Mouse (Mus musculus) hindbrain, embryonic 12.5 days (tissue): Measurements from ENCODE around the gene Slc22a20. TPM values are rescaled to one million over a fixed set of nuclear protein-coding genes. Genes with fewer than 3 reads are reported as not detected.
A peak's percentile ranks its signal among the peaks of the same experiment; 100 is the strongest.

Experiments used
- ATAC-seq: fragments of 200-750 bp; cut with Nextera tagmentation; 2 replicates; pipeline ENCODE4 v1.8.0; 2017; ENCODE audit warnings: moderate TSS enrichment; ENCODE audit not compliant: low FRiP score
- H3K27ac ChIP-seq: fragments of 300-500 bp; sonication (generic); 2 replicates; pipeline ENCODE4 v1.5.1; 2016; ENCODE audit warnings: mild to moderate bottlenecking
- H3K27me3 ChIP-seq: fragments of 300-500 bp; sonication (generic); 2 replicates; pipeline ENCODE4 v1.6.1; 2016; ENCODE audit warnings: mild to moderate bottlenecking
- H3K36me3 ChIP-seq: fragments of 300-500 bp; sonication (generic); 2 replicates; pipeline ENCODE4 v1.6.1; 2016; ENCODE audit warnings: mild to moderate bottlenecking
- H3K4me1 ChIP-seq: fragments of 300-500 bp; sonication (generic); 2 replicates; pipeline ENCODE4 v1.6.1; 2016
- H3K4me2 ChIP-seq: fragments of 300-500 bp; sonication (generic); replicated peaks from 2 replicates; pipeline ENCODE4 v1.6.1; 2016; ENCODE audit warnings: mild to moderate bottlenecking
- H3K4me3 ChIP-seq: fragments of 300-500 bp; sonication (generic); 2 replicates; pipeline ENCODE4 v1.5.1; 2016; ENCODE audit warnings: mild to moderate bottlenecking
- H3K9ac ChIP-seq: fragments of 300-500 bp; sonication (generic); 2 replicates; pipeline ENCODE4 v1.6.1; 2016; ENCODE audit warnings: mild to moderate bottlenecking, moderate library complexity
- H3K9me3 ChIP-seq: fragments of 300-500 bp; sonication (generic); replicated peaks from 2 replicates; pipeline ENCODE4 v1.6.1; 2016; ENCODE audit warnings: mild to moderate bottlenecking
- WGBS: fragments of 180-500 bp; shearing (Covaris S2); methylation state at CpG from one replicate; pipeline ENCODE4 v1.1.7; 2016; 5-methylcytosine and 5-hydroxymethylcytosine counted together
- polyA plus RNA-seq: library from polyadenylated mRNA; unstranded; fragments of >200 nt; fragmentation: Nextera tagmentation; extraction: Ambion mirVana; gene quantifications from 2 replicates; pipeline ENCODE4 v1.2.1, GENCODE M21; 2016

Gene Slc22a20
- polyA plus RNA-seq, 1 experiment from 2014 or later: not detected

DNA sequence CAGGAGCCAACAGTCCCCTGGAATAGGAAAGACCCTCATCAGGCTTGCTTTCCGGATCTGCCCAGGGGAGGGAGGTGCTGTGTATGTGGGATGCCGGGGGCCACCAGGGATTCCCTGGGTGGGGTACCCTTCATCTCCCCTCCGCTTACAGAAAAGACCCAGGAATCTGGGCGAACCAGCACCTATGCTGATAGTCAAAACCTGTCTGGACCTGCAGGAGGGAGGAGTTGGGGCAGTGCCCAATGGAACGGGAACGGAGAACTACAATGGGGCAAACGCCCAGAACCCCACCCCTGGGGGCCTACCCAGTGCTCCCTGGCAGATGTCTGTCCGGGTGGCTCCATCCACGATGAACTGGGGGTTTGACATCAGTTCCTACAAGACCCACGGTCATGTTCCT lies 27.7 kb upstream of the Slc22a20 start:
- Histone ChIP-seq H3K36me3 (no peaks in the 10 kb centered on the region), H3K27ac (no peak overlapping the region), H3K4me3 (no peak overlapping the region), H3K9ac (no peak overlapping the region), H3K9me3 (no peaks in the 10 kb centered on the region), H3K4me1 (peaks cover 13% of the 10 kb centered on the region), H3K27me3 (peaks cover 36% of the 10 kb centered on the region), H3K4me2 (no peak overlapping the region)
- no peak for ATAC-seq
- 92% methylated on average over 10 of the region's 10 CpGs for WGBS

- Histone ChIP-seq H3K27ac (no peak overlapping the region), H3K4me1 (no peaks in the 10 kb centered on the region), H3K4me3 (no peak overlapping the region), H3K9me3 (no peaks in the 10 kb centered on the region), H3K9ac (no peak overlapping the region), H3K36me3 (no peaks in the 10 kb centered on the region), H3K4me2 (no peak overlapping the region), H3K27me3 (peaks cover 7% of the 10 kb centered on the region; the same call in 1 of the 2 replicates)
- no peak for ATAC-seq
- 70% methylated on average over 8 of the region's 8 CpGs for WGBS
These were observed 23.2 kb upstream of the Slc22a20 start for GRCm38 (mm10) chr19:6009137-6009536.

DNA sequence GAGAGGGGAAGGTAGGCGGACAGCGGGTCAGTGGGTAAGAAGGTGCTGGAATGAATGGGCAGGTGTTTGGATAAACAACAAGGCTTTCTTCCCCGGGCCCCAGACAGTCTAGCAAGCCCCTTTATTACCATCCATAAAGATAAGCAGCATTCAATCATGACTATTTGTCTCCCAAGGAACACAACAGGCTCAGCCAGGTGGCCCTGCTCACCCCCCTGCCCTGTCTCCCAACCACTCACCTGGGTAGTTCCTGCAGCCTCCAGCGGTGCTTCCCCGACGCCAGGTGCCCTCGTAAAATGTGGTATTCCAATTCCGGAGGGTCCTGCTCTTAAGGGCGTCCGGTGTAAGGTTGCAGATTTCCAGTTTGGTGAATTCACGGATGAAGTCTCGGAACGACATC lies 21.1 kb upstream of the Slc22a20 start:
- WGBS: 86% methylated on average over 13 of the region's 13 CpGs
- Histone ChIP-seq H3K9ac (no peak overlapping the region), H3K4me2 (no peak overlapping the region), H3K4me3 (no peak overlapping the region), H3K27ac (no peak overlapping the region), H3K27me3 (no peaks in the 10 kb centered on the region), H3K4me1 (no peaks in the 10 kb centered on the region), H3K36me3 (no peaks in the 10 kb centered on the region), H3K9me3 (no peaks in the 10 kb centered on the region)
- ATAC-seq: no peak

- no peaks in the 10 kb centered on the region for H3K27me3 ChIP-seq
- H3K9me3 ChIP-seq: no peaks in the 10 kb centered on the region
- H3K4me3 ChIP-seq: no peak overlapping the region
- no peak for ATAC-seq
- no peak overlapping the region for H3K4me2 ChIP-seq
- no peaks in the 10 kb centered on the region for H3K36me3 ChIP-seq
- no peaks in the 10 kb centered on the region for H3K4me1 ChIP-seq
- no peak overlapping the region for H3K9ac ChIP-seq
- 62% methylated on average over 11 of the region's 11 CpGs for WGBS
- H3K27ac ChIP-seq: no peak overlapping the region
These were observed 19.6 kb upstream of the Slc22a20 start for GRCm38 (mm10) chr19:6005541-6005940.

- no peaks in the 10 kb centered on the region for H3K27me3 ChIP-seq
- no peaks in the 10 kb centered on the region for H3K4me1 ChIP-seq
- no peak overlapping the region for H3K27ac ChIP-seq
- H3K9ac ChIP-seq: no peak overlapping the region
- no peaks in the 10 kb centered on the region for H3K9me3 ChIP-seq
- WGBS: 72% methylated on average over 5 of the region's 5 CpGs
- no peak for ATAC-seq
- H3K4me3 ChIP-seq: no peak overlapping the region
- H3K4me2 ChIP-seq: no peak overlapping the region
- H3K36me3 ChIP-seq: no peaks in the 10 kb centered on the region
These were observed 14.0 kb upstream of the Slc22a20 start for GRCm38 (mm10) chr19:5999969-6000368.

DNA sequence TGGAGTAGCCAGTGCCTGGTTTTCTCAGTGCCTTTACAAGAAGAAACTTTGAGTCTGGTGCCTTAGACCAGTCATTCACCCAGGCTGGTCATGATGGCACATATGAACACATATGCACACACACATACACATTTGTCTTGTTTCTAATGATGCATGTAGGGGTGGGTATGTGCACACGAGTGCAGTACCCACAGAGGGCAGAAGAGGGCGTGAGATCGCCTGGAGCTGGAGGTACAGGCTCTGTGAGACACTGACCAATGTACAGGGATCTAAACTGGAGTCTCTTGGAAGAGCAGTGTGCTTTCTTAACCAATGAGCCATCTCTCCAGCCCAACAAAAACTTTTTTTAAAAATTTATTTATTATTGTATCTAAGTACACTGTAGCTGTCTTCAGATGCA lies 12.2 kb upstream of the Slc22a20 start:
- Histone ChIP-seq H3K4me3 (no peak overlapping the region), H3K4me2 (no peak overlapping the region), H3K27me3 (no peaks in the 10 kb centered on the region), H3K36me3 (no peaks in the 10 kb centered on the region), H3K9ac (no peak overlapping the region), H3K4me1 (no peaks in the 10 kb centered on the region), H3K9me3 (no peaks in the 10 kb centered on the region), H3K27ac (no peak overlapping the region)
- ATAC-seq: no peak
- WGBS: 76% methylated on average over 3 of the region's 3 CpGs

DNA sequence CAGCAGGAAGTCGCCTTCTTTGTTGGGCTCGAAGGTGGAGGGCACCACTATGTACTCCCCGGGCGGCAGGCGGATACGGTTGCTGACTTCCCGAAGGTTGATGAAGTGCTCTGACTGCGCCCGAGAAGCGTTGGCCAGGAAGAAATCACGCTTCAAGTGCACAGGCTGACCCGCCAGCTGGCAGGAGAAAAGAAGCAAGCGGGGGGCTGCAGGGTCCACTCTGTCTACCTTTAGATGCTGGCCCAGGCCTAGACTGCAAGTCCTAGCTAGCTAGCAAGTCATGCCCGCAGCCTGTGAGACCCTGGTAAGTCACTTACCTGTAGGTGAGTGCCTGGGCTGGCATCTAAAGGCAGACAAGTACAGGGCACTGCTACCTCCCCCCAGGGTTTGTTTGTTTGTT lies 8.8 kb upstream of the Slc22a20 start:
- Histone ChIP-seq H3K27ac (no peak overlapping the region), H3K9ac (no peak overlapping the region), H3K9me3 (no peaks in the 10 kb centered on the region), H3K4me3 (no peak overlapping the region), H3K27me3 (no peaks in the 10 kb centered on the region), H3K4me1 (no peaks in the 10 kb centered on the region), H3K36me3 (no peaks in the 10 kb centered on the region), H3K4me2 (no peak overlapping the region)
- ATAC-seq: no peak
- WGBS: 79% methylated on average over 14 of the region's 14 CpGs

DNA sequence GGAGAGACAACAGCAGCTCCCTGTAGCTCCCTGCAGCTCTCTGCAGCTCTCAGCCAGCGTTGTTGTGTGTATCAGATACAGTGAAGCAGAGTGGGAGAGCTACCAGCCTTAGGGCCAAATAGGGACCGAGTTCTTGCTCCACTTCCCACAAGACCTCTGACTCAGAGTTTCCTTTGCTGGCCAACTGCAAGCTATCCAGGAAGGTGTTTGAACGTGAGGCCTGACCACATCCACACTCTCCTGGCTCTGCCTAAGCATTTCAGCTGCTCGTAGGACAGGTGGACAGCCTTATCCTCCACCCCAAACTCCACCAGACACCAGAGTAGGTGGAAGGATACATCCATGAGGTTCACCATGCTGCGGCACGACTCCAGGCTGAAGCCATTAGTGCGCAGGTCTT lies 6.1 kb upstream of the Slc22a20 start:
- Histone ChIP-seq H3K27me3 (no peaks in the 10 kb centered on the region), H3K4me2 (no peak overlapping the region), H3K4me3 (no peak overlapping the region), H3K9ac (no peak overlapping the region), H3K27ac (no peak overlapping the region), H3K9me3 (no peaks in the 10 kb centered on the region), H3K4me1 (peaks cover 10% of the 10 kb centered on the region), H3K36me3 (no peaks in the 10 kb centered on the region)
- no peak for ATAC-seq
- WGBS: 88% methylated on average over 7 of the region's 7 CpGs

- H3K4me1 ChIP-seq: peaks cover 10% of the 10 kb centered on the region
- no peak overlapping the region for H3K4me2 ChIP-seq
- 91% methylated on average over 7 of the region's 7 CpGs for WGBS
- no peak overlapping the region for H3K4me3 ChIP-seq
- H3K27ac ChIP-seq: no peak overlapping the region
- ATAC-seq: no peak
- H3K9me3 ChIP-seq: no peaks in the 10 kb centered on the region
- no peaks in the 10 kb centered on the region for H3K27me3 ChIP-seq
- H3K9ac ChIP-seq: 0 out of 2 replicates have a peak overlapping the region, but pooled peaks have one; percentile 6
- H3K36me3 ChIP-seq: no peaks in the 10 kb centered on the region
These were observed 5.5 kb upstream of the Slc22a20 start for GRCm38 (mm10) chr19:5991467-5991866.

GRCm38 (mm10) chr19:5990921-5991320 lies 5.0 kb upstream of the Slc22a20 start:
- Histone ChIP-seq H3K9ac (0 out of 2 replicates have a peak overlapping the region, but pooled peaks have one; percentile 6), H3K9me3 (no peaks in the 10 kb centered on the region), H3K27me3 (no peaks in the 10 kb centered on the region), H3K36me3 (no peaks in the 10 kb centered on the region), H3K4me2 (no peak overlapping the region), H3K27ac (no peak overlapping the region), H3K4me1 (peaks cover 10% of the 10 kb centered on the region), H3K4me3 (no peak overlapping the region)
- WGBS: 58% methylated on average over 1 of the region's 1 CpGs
- no peak for ATAC-seq

GRCm38 (mm10) chr19:5990033-5990432 lies 4.1 kb upstream of the Slc22a20 start:
- H3K9me3 ChIP-seq: no peaks in the 10 kb centered on the region
- no peak overlapping the region for H3K4me3 ChIP-seq
- 93% methylated on average over 12 of the region's 12 CpGs for WGBS
- H3K27ac ChIP-seq: no peak overlapping the region
- peaks cover 10% of the 10 kb centered on the region for H3K4me1 ChIP-seq
- H3K27me3 ChIP-seq: no peaks in the 10 kb centered on the region
- H3K9ac ChIP-seq: no peak overlapping the region
- ATAC-seq: no peak
- H3K4me2 ChIP-seq: no peak overlapping the region
- H3K36me3 ChIP-seq: no peaks in the 10 kb centered on the region

GRCm38 (mm10) chr19:5989585-5989984 lies 3.6 kb upstream of the Slc22a20 start:
- Histone ChIP-seq H3K27me3 (no peaks in the 10 kb centered on the region), H3K9me3 (no peaks in the 10 kb centered on the region), H3K4me1 (peaks cover 10% of the 10 kb centered on the region), H3K4me3 (0 out of 2 replicates have a peak overlapping the region, but pooled peaks have one; percentile 12), H3K27ac (peak overlapping the region; percentile 25; the same call in 1 of the 2 replicates), H3K9ac (no peak overlapping the region), H3K36me3 (no peaks in the 10 kb centered on the region), H3K4me2 (peak overlapping the region; percentile 40; the same call in 1 of the 2 replicates)
- no peak for ATAC-seq
- WGBS: 78% methylated on average over 6 of the region's 6 CpGs

DNA sequence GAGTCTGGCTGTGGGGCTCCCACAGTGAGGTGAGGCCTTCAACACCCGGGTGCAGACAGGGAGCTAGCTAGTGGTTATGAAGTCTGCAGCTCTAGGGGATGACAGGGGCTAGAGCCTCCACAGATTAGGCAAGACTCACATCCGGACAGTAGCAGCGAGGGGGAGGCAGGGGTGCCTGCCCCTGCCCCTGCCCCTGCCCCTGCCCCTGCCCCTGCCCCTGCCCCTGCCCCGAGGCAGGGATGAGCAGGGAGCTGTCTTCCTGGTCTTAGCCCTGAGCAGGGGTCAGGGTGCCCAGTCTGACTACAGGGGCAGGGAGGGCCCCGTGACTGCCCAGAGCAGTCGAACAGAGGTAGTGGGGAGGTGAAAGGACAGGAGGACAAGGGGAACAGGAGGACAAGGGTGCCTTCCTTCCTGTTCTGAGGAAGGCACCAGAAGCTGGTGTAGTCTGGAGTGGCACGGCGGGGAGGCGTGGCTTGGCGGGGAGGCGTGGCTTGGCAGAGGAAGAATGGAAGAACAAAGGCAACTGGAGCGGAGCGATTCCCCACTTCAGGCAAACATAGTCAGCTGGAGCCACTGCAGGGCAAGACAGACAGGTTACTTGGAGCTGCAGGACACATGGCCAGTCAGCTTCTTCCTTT lies 3.0 kb upstream of the Slc22a20 start:
- no peaks in the 10 kb centered on the region for H3K36me3 ChIP-seq
- H3K9ac ChIP-seq: peak overlapping the region; percentile 53
- no peaks in the 10 kb centered on the region for H3K9me3 ChIP-seq
- H3K27me3 ChIP-seq: no peaks in the 10 kb centered on the region
- H3K27ac ChIP-seq: peak overlapping the region; percentile 25; the same call in 1 of the 2 replicates
- 12% methylated on average over 10 of the region's 13 CpGs for WGBS
- ATAC-seq: peak; percentile 86
- H3K4me3 ChIP-seq: peak overlapping the region; percentile 12; the same call in 1 of the 2 replicates
- peaks cover 10% of the 10 kb centered on the region for H3K4me1 ChIP-seq
- H3K4me2 ChIP-seq: peak overlapping the region; percentile 40
